Mouse (Mus musculus) liver, adult 2 months (tissue): Measurements from ENCODE around the gene Ptprd. TPM values are rescaled to one million over a fixed set of nuclear protein-coding genes. Genes with fewer than 3 reads are reported as not detected.

ENCODE experiments used
- DNase-seq: peaks from one replicate; pipeline ENCODE4 v3.0.0-alpha.2; 2011; ENCODE audit warnings: low read depth, low spot score; ENCODE audit errors: extremely low read depth
- H3K27ac ChIP-seq: fragments of 200-500 bp; replicated peaks from 2 replicates; pipeline ENCODE4 v1.5.1; 2012; ENCODE audit warnings: low read depth, mild to moderate bottlenecking, control low read depth, inconsistent platforms, low read length; ENCODE audit not compliant: insufficient read depth
- H3K27me3 ChIP-seq: fragments of 200-500 bp; 2 replicates; pipeline ENCODE4 v1.6.1; 2012; ENCODE audit warnings: mild to moderate bottlenecking, moderate library complexity, low read length, inconsistent platforms; ENCODE audit not compliant: control insufficient read depth, insufficient read depth
- H3K36me3 ChIP-seq: fragments of 200-500 bp; 2 replicates; pipeline ENCODE4 v1.6.1; 2012; ENCODE audit warnings: low read length, inconsistent platforms; ENCODE audit not compliant: control insufficient read depth, insufficient read depth
- H3K4me1 ChIP-seq: fragments of 200-500 bp; 2 replicates; pipeline ENCODE4 v1.6.1; 2011; ENCODE audit warnings: low read length; ENCODE audit not compliant: control insufficient read depth, insufficient read depth
- H3K4me3 ChIP-seq: fragments of 200-500 bp; 2 replicates; pipeline ENCODE4 v1.5.1; 2011; ENCODE audit warnings: low read depth, mild to moderate bottlenecking, control low read depth, low read length, moderate library complexity; ENCODE audit not compliant: insufficient read depth
- H3K79me2 ChIP-seq: fragments of 200-500 bp; 2 replicates; pipeline ENCODE4 v1.6.1; 2012; ENCODE audit warnings: inconsistent platforms, mild to moderate bottlenecking, low read length, moderate library complexity; ENCODE audit not compliant: control insufficient read depth, insufficient read depth
- H3K9ac ChIP-seq: fragments of 200-500 bp; 2 replicates; pipeline ENCODE4 v1.6.1; 2012; ENCODE audit warnings: low read depth, mild to moderate bottlenecking, control low read depth, inconsistent platforms, low read length
- CTCF ChIP-seq: fragments of 200-500 bp; IDR thresholded peaks from 2 replicates; pipeline ENCODE4 v1.5.1; 2011; ENCODE audit warnings: low read depth, low read length, control low read depth
- POLR2A ChIP-seq: fragments of 200-500 bp; IDR thresholded peaks from 2 replicates; pipeline ENCODE4 v1.6.1; 2011; ENCODE audit warnings: low read length, control low read depth; ENCODE audit not compliant: insufficient read depth; ENCODE audit errors: extremely low read depth
- WGBS: fragments of 180-500 bp; shearing (Covaris S2); methylation state at CpG from one replicate; pipeline ENCODE4 v1.1.7; 2018; 5-methylcytosine and 5-hydroxymethylcytosine counted together
- polyA plus RNA-seq: library from polyadenylated mRNA; depleted of rRNA; stranded (reverse); fragments of >200 nt; gene quantifications from 2 replicates; pipeline ENCODE4 v1.2.3, GENCODE M21; 2012
- total RNA-seq: library from RNA; depleted of rRNA; stranded (reverse); fragments of >200 nt; gene quantifications from 2 replicates; pipeline ENCODE4 v1.2.3, GENCODE M21; 2014

The Ptprd gene
- total and polyA plus RNA-seq, 2 experiments: 15.4 to 127 TPM

DNA sequence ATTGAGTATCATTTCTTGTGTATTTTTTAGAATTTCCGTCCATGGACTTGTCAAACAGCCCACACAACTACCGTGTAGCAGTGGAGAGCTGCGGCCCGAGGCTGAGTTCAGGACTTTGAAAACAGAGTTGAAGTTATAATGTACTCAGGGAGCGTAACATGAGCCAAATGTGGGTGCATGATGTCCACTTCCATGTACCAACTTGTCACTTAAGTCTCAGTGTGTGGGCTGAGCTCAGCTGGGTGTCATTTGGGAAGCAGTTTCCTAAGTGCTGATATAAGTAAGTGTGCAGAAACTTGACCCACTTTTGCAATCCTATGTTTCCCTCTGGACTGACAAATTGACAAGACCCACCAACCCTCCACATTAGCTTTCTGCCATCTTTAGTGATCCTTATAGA lies 173.4 kb downstream of the Ptprd start:
- Histone ChIP-seq H3K36me3 (no peaks in the 10 kb centered on the region), H3K4me3 (no peak overlapping the region), H3K79me2 (no peaks in the 10 kb centered on the region), H3K27me3 (no peaks in the 10 kb centered on the region), H3K4me1 (no peaks in the 10 kb centered on the region), H3K9ac (no peak overlapping the region), H3K27ac (no peak overlapping the region)
- 84% methylated on average over 5 of the region's 5 CpGs for WGBS
- TF ChIP-seq CTCF (no peak), POLR2A (no peak)
- no peak for DNase-seq

DNA sequence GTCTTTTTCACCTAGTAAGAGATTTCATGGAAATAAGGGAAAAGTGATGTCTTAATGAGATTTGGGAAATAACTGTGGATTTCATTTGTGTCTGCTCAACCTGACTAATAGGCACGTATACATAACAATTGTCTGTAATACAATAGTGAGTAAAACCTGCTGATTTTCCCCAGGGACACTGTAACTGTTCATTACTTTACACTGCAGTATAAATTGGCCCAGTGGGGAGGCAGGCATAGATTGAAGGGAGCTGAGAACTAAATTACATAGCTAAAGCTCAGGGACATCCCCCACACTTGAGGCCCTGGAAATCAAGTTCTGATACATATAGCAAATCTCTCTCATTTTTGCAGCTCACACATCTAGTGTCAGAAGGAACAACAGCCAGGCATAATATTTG lies 209.7 kb downstream of the Ptprd start:
- Histone ChIP-seq H3K79me2 (no peaks in the 10 kb centered on the region), H3K27me3 (no peaks in the 10 kb centered on the region), H3K9ac (no peak overlapping the region), H3K27ac (no peak overlapping the region), H3K36me3 (no peaks in the 10 kb centered on the region), H3K4me3 (no peak overlapping the region), H3K4me1 (no peaks in the 10 kb centered on the region)
- DNase-seq: no peak
- WGBS: 79% methylated on average over 1 of the region's 1 CpGs
- TF ChIP-seq POLR2A: no peak
- no peak for TF ChIP-seq CTCF

DNA sequence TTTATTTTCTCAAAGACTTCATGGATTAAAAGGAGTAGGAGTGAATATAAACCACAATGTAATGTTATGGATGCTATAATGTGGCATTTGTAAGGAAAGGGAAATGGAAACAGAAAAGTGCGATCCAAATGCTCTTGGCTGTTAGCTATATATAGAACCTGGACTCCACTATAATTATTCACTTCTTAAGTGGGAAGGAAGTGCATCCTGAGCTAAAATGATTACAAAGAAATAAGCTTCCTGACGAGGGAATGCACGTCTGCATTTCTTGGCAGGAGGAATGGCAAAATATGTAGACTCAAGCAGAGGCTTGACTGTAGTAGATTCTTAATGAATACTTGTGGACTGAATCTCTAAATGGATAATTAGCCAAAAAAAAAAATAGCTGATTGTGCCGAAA lies 219.1 kb downstream of the Ptprd start:
- 76% methylated on average over 4 of the region's 4 CpGs for WGBS
- no peak overlapping the region for H3K27ac ChIP-seq
- no peak for TF ChIP-seq POLR2A
- TF ChIP-seq CTCF: no peak

DNA sequence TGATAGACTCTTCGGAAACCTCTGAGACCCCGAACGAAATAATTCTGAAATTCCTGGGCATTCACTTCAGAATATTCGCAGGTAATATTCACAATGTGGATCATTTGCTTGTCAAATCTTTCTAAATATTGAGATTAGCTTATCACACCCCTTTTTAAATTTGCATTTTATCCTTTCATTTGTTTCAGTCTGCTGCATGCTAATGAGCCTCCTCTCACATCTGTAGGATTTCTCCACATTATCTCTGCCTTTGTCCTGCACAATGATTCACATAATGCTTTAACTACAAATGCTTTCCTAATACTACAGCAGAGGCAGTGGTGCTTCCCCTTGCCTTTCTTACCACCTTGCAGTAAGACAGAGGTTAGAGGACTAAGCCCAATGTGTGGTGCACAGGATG lies 229.7 kb downstream of the Ptprd start:
- WGBS: 79% methylated on average over 4 of the region's 4 CpGs

More for the DNA sequence above, 219.1 kb downstream of the Ptprd start:
- Histone ChIP-seq H3K27me3 (no peaks in the 10 kb centered on the region), H3K4me3 (no peak overlapping the region), H3K9ac (no peak overlapping the region), H3K36me3 (no peaks in the 10 kb centered on the region), H3K79me2 (no peaks in the 10 kb centered on the region), H3K4me1 (no peaks in the 10 kb centered on the region)
- no peak for DNase-seq

DNA sequence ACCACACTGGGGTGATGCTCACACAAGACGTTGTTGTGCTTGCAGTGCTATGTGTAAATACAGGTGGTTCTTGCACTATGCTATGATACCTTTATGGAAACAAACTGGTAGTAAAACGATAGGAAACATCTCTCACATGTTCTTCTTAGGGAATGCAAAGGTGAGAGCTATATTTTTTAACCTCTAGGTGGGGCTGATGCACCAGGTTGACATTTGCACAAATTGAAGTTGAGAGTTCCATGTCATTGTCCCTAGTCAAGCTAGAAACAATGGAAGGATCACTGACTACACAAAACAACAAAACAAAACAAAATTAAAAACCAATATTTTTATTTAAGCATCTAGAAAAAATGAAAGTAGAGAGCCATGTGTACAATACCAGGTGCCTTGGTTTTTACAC lies 250.1 kb downstream of the Ptprd start:
- H3K79me2 ChIP-seq: no peaks in the 10 kb centered on the region
- DNase-seq: no peak
- no peak overlapping the region for H3K4me3 ChIP-seq
- H3K4me1 ChIP-seq: no peaks in the 10 kb centered on the region
- H3K27ac ChIP-seq: no peak overlapping the region
- H3K27me3 ChIP-seq: no peaks in the 10 kb centered on the region
- H3K9ac ChIP-seq: no peak overlapping the region
- WGBS: 12% methylated on average over 2 of the region's 2 CpGs
- no peaks in the 10 kb centered on the region for H3K36me3 ChIP-seq
- TF ChIP-seq CTCF: no peak
- TF ChIP-seq POLR2A: no peak

More for the DNA sequence above, 229.7 kb downstream of the Ptprd start:
- Histone ChIP-seq H3K27ac (no peak overlapping the region), H3K4me3 (no peak overlapping the region), H3K27me3 (no peaks in the 10 kb centered on the region), H3K36me3 (no peaks in the 10 kb centered on the region), H3K79me2 (no peaks in the 10 kb centered on the region), H3K9ac (no peak overlapping the region), H3K4me1 (no peaks in the 10 kb centered on the region)
- TF ChIP-seq CTCF: no peak
- no peak for TF ChIP-seq POLR2A
- no peak for DNase-seq

DNA sequence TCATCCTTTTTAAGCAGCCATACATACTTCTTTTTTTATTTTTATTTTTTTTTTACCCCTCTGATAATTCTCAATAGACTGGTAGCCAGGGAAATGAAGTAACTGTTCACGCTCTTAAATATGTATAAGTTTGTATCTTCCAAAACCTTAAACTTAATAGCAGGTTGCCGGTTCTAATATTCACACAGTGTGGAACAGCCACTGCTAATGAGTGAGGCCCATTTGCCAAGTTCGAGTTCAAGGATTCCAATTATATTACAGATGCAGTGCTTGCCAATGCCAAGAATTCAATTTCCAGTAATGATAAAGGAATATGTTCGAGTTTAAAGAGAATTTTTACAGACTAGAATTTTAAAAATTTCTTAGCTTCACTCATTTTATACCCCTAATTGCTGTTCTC lies 322.3 kb downstream of the Ptprd start:
- WGBS: 64% methylated on average over 4 of the region's 4 CpGs
- no peak for DNase-seq
- H3K4me1 ChIP-seq: no peaks in the 10 kb centered on the region
- no peak overlapping the region for H3K27ac ChIP-seq
- no peak overlapping the region for H3K4me3 ChIP-seq
- H3K79me2 ChIP-seq: no peaks in the 10 kb centered on the region
- H3K9ac ChIP-seq: no peak overlapping the region
- H3K36me3 ChIP-seq: no peaks in the 10 kb centered on the region
- TF ChIP-seq CTCF (no peak), POLR2A (no peak)
- no peaks in the 10 kb centered on the region for H3K27me3 ChIP-seq
